Mouse (Mus musculus): ENCODE measurements around the gene Mast4.

DNA sequence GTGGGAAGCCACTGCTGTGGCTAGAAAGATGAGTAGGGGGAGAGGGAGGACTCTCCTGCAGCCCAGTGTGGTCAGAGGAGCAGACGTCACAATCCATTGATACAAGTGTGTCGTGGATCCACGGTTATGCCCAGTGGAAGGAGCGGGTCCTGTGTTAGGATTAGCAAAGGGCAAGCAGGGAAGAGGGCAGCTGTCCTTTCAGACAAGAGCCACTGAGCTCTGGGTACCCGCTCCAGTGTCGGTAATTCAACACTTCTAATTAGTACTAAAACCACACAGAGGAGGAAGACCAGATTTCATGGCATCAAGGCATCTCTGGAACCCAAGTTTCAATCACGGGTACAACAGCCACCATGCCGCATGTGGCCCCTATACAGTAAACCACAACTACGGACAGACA is 14.4 kb downstream of the Mast4 start:
- TF ChIP-seq CTCF (IDR thresholded peaks at IDR 0.05; ENCODE audit: low read depth, low read length) (no peak), GATA1 (IDR thresholded peaks at IDR 0.05; ENCODE audit: borderline replicate concordance, low read length) (no peak)

Data from G1E (cell line).